In the genomic region with DNA sequence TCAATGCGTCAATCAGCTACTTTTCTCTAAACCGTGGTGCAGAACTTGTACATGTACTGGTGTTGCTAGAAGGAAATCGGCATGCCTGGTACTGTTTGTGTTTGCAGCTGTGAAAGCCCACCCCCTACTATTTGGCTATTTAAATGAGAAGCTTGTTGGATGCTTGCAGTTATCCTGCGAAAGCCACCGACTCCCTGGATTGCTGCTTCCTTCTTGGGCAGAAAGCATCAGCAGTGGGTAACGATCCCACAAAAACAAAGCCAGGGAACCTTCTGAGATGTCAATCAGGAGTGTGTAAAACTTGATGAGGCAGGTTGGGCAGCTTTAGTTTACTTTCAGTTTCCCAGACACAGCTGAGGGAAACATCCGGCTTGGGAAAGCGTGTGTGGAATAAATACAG, we compare ENCODE assay signal across 8 mouse cellular contexts. TPM values are rescaled to one million over a fixed set of nuclear protein-coding genes. Genes with fewer than 3 reads are reported as not detected.
DNase-seq lines count a peak whose midpoint lies in the region; ATAC-seq lines count a peak whose summit lies in the region.

No protein-coding gene starts in this region.

- peak overlapping the region; percentile 94 for H3K4me2 ChIP-seq in limb, embryonic 15.5 days
- peak overlapping the region; percentile 96 for H3K4me2 ChIP-seq in stomach, embryonic 14.5 days (replicated peaks; ENCODE audit: low read depth, low read length)

- WGBS in limb, embryonic 15.5 days, result 11% methylated on average over 8 of the region's 8 CpGs
- 11% methylated on average over 8 of the region's 8 CpGs for WGBS in stomach, embryonic 14.5 days

- no peak for ATAC-seq in cerebellum, adult (ENCODE audit: insufficient number of reproducible peaks, low FRiP score, low TSS enrichment)
- ATAC-seq in limb, embryonic 15.5 days (ENCODE audit: insufficient number of reproducible peaks, low FRiP score, low TSS enrichment, low read depth), result no peak
- ATAC-seq in stomach, embryonic 14.5 days (ENCODE audit: insufficient number of reproducible peaks, insufficient read depth, low FRiP score, low read depth), result no peak
- no peak for ATAC-seq in erythroblast, adult 5-6 weeks (replicated peaks; ENCODE audit: low FRiP score, poor library complexity, severe bottlenecking)

- peaks cover 17% of the 10 kb centered on the region for H3K4me1 ChIP-seq in limb, embryonic 15.5 days
- peaks cover 6% of the 10 kb centered on the region; the same call in 1 of the 2 replicates for H3K4me1 ChIP-seq in stomach, embryonic 14.5 days (ENCODE audit: control insufficient read depth, insufficient read depth, low read length)

- no peak overlapping the region for H3K9ac ChIP-seq in limb, embryonic 15.5 days
- H3K9ac ChIP-seq in stomach, embryonic 14.5 days (replicated peaks; ENCODE audit: low read depth, low read length), result no peak overlapping the region

- DNase-seq in cerebellum, adult 9-11 months, result peak; percentile 37
- DNase-seq in right cerebral cortex, adult 2 months (ENCODE audit: low spot score in 2 of 2), result peak; percentile 16 to 37
- no peak for DNase-seq in right cerebral cortex, adult 18-20 months
- no peak for DNase-seq in MN1 (ENCODE audit: low spot score)

- no peaks in the 10 kb centered on the region for H3K9me3 ChIP-seq in limb, embryonic 15.5 days
- no peaks in the 10 kb centered on the region for H3K9me3 ChIP-seq in stomach, embryonic 14.5 days (ENCODE audit: control insufficient read depth, low read depth, low read length)

- no peaks in the 10 kb centered on the region for H3K36me3 ChIP-seq in limb, embryonic 15.5 days
- no peaks in the 10 kb centered on the region for H3K36me3 ChIP-seq in stomach, embryonic 14.5 days (ENCODE audit: control insufficient read depth, insufficient read depth, low read length)

- H3K4me3 ChIP-seq in limb, embryonic 15.5 days, result peak overlapping the region; percentile 63
- peak overlapping the region; percentile 45; the same call in 1 of the 2 replicates for H3K4me3 ChIP-seq in stomach, embryonic 14.5 days (ENCODE audit: low read depth, low read length)

- no peak overlapping the region for H3K27ac ChIP-seq in limb, embryonic 15.5 days
- no peak overlapping the region for H3K27ac ChIP-seq in stomach, embryonic 14.5 days (ENCODE audit: low read length)

- peaks cover 13% of the 10 kb centered on the region for H3K27me3 ChIP-seq in limb, embryonic 15.5 days
- H3K27me3 ChIP-seq in stomach, embryonic 14.5 days (ENCODE audit: control insufficient read depth, insufficient read depth, low read length), result peaks cover 5% of the 10 kb centered on the region; the same call in 1 of the 2 replicates

RNA-seq across cellular contexts. Expression of gene Anks1b, which starts 0.7 kb away (rescaled TPM):
- 2.7 and 2.9 TPM in 2 replicates for polyA plus RNA-seq in limb, embryonic 15.5 days (2015; fragmentation: Nextera tagmentation; extraction: Ambion mirVana)
- polyA plus RNA-seq in stomach, embryonic 14.5 days (2014; fragmentation: Nextera tagmentation; extraction: Ambion mirVana), result 1.2 and 1.5 TPM in 2 replicates
- total RNA-seq in erythroblast, adult 5-6 weeks (2015; ENCODE audit: low replicate concordance), result not detected in 2 replicates
- total RNA-seq in erythroblast, adult 5-6 weeks (2017; ENCODE audit: low replicate concordance), result under 0.01 TPM in 1 of 2 replicates, not detected in the other

Comparison
In these comparisons a context has a peak if more than half of its experiments do, and no peak if none do; other contexts are left out.
1. DNase-seq: peak in cerebellum, adult 9-11 months (single experiment) and right cerebral cortex, adult 2 months (2 of 2); none in right cerebral cortex, adult 18-20 months (single experiment) and MN1 (single experiment).